Mouse (Mus musculus) lung, postnatal 0 days (tissue): ENCODE measurements around the gene Zfp36l1.

Experiments
- CTCF ChIP-seq: IDR thresholded peaks from 2 replicates; pipeline ENCODE4 v1.5.1; 2016; ENCODE audit warnings: antibody characterized with exemption, mild to moderate bottlenecking
- EP300 ChIP-seq: IDR thresholded peaks from 2 replicates; pipeline ENCODE4 v1.6.1; 2016; ENCODE audit warnings: antibody characterized with exemption, mild to moderate bottlenecking, control low read depth

- TF ChIP-seq EP300 = no peak
- TF ChIP-seq CTCF = no peak
Observed at GRCm38 (mm10) chr12:80061810-80062209, 51.0 kb downstream of the Zfp36l1 start.
